Mouse (Mus musculus): ENCODE measurements around the gene Prrt4.

- TF ChIP-seq CTCF (IDR thresholded peaks at IDR 0.05; ENCODE audit: low read depth, low read length) (no peak), POLR2AphosphoS5 (IDR thresholded peaks at IDR 0.05; ENCODE audit: insufficient replicate concordance, low read depth, low read length) (no peak), GATA1 (IDR thresholded peaks at IDR 0.05; ENCODE audit: borderline replicate concordance, low read length) (no peak)
Measured at GRCm38 (mm10) chr6:29145456-29146307, 33.7 kb downstream of the Prrt4 start.

All from G1E (cell line).